Mouse (Mus musculus) heart, adult 2 months (tissue): ENCODE data around the gene Limch1.

Experiments
- CTCF ChIP-seq: fragments of 200-600 bp; IDR thresholded peaks from 2 replicates; pipeline ENCODE4 v1.8.1; 2022; ENCODE audit warnings: antibody characterized with exemption, mild to moderate bottlenecking, moderate library complexity
- POLR2A ChIP-seq: fragments of 200-500 bp; IDR thresholded peaks from 2 replicates; pipeline ENCODE4 v1.6.1; 2011; ENCODE audit warnings: mild to moderate bottlenecking, low read depth, low read length, control low read depth; ENCODE audit not compliant: insufficient read depth

- TF ChIP-seq CTCF (no peak), POLR2A (no peak)
Observed at GRCm38 (mm10) chr5:66810396-66810795, 64.8 kb downstream of the Limch1 start.
